Mouse (Mus musculus) gastrocnemius, postnatal 14 days (tissue): ENCODE data around the gene Gpatch1. TPM values are rescaled to one million over a fixed set of nuclear protein-coding genes. Genes with fewer than 3 reads are reported as not detected.
"Not testable (repeated sequence)": the region's sequence is repeated elsewhere in the genome, so short reads cannot be mapped to it uniquely, and the experiment has no call there.

Source experiments
- DNase-seq: peaks from one replicate; pipeline ENCODE4 v3.0.0; 2021; ENCODE audit warnings: mixed read lengths
- intact Hi-C: fragments of 180-260 bp; cut with DNase I; formaldehyde crosslinking; loops from one replicate; pipeline ENCODE4 v1.15.1; 2025; ENCODE audit warnings: low total_unique reads
- total RNA-seq, 2 experiments: library from RNA; stranded (reverse); gene quantifications; 2 replicates each; pipeline ENCODE4 v1.2.3; 2021

Gene Gpatch1
- total RNA-seq, 2 experiments from 2014 or later, result 4.3 to 5.3 TPM

DNA sequence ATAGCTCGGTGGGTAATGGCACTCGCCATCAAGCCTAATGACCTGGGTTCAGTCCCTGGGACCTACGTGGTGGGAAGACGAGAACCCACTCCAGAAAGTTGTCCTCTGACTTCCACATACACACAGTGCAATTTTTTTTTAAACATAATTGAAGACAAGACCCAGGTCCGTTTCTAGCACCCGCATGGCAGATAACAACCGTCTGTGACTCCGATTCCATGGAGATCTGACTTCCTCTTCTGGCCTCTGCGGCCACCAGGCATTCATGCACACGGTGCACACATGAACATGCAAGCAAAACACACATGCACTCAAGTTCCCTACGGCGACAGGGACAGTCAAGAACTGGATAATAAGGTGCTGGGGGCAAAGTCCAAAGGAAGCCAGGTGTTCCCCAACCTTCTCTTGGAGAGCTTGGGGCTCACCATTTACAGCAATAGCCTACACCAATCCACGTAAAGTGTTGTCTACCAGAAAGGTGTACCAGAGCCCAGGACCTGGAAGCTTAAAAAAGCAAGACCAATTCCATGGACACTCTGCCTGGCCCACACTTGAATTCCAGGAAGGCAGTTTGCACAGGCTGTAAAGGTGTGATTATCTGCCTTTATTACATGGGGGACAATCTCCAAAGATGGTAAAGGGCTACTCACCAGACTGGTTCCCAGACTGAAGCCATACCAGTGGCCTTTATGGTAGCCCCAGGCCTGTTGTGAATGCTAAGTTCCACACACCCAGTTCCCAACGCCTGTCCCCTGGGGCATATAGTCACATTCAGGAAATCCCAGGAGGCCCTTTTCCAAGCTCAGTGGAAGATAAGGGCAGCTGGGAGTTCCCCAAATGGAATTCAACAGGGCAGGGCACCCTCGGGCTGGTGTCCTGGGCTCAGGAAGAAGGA, 54.4 kb downstream of the Gpatch1 start:
- no peak for DNase-seq
- intact Hi-C loops, result loop anchor here (5.0 to 10.0 kb wide), 2 partner anchors 87 to 239 kb away; no protein-coding TSS in a partner anchor

DNA sequence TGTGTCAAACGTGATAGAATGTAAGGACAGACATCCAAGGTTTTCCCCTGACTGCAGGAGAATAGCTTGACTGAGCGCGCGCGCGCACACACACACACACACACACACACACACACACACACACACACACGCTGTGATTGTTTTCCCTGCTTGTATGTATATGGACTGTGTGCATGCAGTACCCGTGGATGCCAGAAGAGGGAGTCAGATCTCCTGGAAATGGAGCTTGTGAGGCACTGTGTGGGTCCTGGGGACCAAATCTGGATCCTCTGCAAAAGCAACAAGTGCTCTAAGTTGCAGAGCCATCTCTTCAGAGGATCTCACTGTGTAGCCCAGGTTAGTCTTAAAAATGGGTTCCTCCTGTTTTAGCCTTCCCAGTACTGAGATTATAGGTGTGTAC, 58.9 kb downstream of the Gpatch1 start:
- no peak for DNase-seq
- intact Hi-C loops, result no loop called here

DNA sequence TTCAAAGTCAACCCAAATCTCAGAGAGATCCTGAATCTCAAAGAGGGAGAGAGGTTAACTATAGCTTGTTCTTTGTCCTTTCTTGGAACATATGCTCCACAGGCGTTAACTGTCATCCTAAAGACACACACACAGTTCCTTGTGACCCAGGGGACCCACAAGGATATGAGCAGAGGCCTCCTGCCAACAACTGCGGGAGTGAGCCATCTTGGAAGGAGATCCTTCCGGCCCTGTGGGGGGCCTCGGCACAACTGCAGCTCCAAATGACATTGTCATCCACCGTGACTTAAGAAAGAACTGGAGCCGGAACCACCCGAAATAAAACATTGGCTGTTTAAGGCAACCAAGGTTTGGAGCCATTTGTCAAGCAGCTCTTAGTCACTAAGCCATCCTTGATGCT, 59.9 kb downstream of the Gpatch1 start:
- intact Hi-C loops, result no loop called here
- no peak for DNase-seq

DNA sequence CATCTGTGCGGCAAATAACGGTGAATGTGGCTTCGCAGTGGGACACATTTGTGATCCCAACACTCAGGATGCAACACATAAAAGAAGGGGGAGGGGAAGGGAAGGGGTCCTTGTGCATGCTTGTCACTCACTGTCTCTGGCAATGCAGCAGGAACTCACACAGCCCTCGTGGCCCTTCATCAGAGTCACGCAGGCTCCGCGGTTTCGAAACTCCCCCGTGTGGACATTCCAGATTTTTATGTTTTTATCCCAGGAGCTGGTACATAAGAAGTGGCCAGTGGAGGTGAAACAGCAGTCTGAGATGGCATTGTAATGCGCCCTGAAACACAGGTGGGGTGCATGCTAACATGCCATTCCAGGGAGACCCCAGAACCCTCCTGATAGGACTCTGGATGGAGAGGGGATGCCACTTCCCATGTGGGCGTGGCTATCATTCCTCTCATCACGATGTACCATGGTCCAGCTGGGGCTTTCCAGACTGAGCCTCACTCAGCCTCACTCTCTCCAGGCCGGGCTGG, 66.1 kb downstream of the Gpatch1 start:
- intact Hi-C loops, result no loop called here
- no peak for DNase-seq

DNA sequence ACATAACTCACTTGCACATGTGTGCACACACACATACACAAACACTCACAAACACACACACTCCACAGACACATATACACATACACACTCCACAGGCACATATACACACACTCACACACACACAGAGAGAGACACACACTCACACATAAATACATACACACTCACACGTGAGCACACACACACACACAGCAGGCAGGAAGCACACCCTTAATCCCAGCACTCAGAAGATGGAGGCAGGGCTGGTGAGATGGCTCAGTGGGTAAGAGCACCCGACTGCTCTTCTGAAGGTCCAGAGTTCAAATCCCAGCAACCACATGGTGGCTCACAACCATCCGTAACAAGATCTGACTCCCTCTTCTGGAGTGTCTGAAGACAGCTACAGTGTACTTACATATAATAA, 80.3 kb downstream of the Gpatch1 start:
- intact Hi-C loops, DNase-seq: not testable (repeated sequence)

DNA sequence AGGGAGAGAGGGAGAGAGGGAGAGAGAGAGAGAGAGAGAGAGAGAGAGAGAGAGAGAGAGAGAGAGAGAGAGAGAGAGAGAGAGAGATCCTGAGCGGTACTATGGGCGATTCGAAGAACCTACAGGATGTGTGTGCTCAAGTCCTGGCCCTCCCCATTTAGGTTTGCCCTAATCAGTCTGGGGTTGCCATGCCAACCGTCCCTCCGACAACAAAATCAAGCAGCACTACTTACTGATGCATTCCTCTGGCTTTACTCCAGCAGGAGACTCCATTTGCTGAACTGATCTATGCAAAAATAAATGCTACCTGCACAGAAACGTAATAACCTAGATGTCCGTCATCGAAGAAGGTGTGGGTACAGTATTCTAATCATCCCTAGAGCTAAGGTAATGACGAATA, 82.9 kb downstream of the Gpatch1 start:
- intact Hi-C loops, result no loop called here
- DNase-seq, result peak; percentile 40

DNA sequence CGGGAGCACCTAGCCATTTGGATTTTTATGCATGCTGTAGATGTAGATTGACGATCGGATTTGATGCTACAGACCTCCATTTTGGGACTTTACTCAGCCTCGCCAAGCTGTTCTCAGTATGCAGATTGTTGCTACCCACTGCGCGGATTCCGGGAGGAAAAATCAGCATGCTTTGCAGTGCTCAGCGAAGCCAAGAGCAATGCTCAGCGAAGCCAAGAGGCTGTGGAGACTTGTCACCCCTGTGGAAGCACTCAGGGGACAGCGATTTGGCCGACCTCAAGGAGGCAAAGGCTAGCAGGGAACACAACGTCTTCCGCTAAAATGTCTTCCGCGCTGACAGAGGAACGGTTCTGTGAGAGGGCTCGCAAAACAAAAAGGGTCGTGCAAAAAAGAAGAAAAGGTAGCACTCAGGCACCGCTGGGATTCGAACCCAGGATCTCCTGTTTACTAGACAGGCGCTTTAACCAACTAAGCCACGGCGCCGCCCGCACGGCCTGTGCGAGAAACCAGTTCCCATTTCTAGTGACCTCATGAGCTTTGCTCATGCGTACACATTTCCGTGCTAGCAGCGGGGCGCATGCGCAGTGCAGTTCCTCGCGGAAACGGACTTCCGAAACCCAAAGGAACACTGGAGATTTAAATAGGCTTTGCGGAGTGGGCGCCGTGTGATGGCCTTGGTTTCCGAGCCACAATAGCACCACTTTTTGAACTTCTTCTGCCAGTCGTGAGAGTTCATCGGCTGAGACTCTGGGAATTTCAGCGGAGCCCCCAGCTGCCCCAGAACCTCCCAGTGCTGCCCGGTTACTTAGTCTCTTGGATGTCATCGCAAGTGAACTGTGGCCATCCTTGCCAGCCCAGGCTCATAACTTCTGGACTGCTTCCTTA, 83.6 kb downstream of the Gpatch1 start:
- intact Hi-C loops, result no loop called here
- peak; percentile 96 for DNase-seq

DNA sequence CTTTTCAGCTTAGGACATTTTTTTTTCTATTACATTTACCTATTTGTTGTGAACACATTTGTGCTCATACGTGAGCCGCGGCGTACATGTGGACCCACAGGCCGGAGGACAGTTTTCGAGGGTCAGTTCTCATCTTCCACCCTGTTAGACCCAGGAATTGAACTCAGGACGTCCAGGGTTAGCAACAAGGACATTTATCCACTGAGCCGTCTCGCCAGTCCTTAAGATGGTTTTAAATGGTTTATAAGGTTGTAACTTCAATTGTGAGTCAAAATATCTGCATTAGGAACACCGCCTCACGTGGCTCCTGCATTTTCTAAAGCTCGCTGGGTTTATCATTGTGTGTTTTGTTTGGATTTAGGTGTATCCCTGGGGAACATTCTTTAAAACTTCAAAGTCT, 84.4 kb downstream of the Gpatch1 start:
- DNase-seq, result no peak
- intact Hi-C loops, result no loop called here

DNA sequence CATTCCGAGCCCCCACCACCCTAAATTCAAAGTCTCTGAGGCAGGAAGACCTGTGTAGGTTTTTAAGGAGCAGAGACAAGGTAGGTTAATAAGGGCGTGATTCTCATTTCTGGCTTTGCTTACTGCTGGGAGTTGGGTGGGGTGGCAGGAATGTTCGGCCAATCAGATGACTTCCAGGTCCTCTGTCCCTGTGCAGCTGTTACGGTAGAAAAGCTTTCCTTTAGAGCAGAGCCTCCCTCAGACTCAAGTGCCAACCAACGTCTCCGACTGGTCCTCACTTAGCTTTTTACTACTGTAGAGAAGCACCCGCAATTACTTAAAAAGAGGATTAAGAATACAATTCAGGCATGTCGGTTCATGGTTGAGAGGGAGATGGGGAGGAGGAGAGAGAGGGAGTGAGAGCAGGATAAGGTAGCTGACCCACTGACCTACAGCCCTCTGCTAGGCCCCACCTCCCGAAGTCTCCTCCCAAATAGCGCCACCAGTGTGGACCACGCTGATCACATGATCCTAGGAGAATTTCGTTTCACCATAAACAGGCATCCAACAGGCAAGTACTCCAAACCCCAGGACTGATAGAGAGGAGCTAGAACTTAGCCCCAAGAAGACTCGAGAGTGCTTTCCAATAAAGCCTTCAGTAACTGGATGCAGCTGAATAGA, 85.3 kb downstream of the Gpatch1 start:
- no peak for DNase-seq
- intact Hi-C loops, result no loop called here

DNA sequence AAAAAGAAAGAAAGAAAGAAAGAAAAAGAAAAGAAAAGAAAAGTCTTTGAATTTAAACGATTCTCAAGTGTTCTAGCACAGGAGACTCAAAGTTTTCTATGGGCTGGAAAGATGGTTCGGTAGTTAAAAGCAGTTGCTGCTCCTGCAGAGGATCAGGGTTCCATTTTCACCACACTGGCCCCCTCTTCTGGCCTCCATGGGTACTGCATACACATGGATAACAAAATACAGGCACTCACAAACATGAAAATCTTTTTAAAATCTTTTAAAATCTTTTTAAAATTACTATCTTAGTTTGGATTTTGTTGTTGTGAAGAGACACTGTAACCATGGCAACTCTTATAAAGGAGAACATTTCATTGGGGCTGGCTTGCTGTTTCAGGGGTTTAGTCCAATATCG, 87.9 kb downstream of the Gpatch1 start:
- no peak for DNase-seq
- intact Hi-C loops, result no loop called here

Other genes starting within 250 kb of the Gpatch1 start
- 1 to 10 TPM; 3.9 to 4.1 TPM for gene Cebpa, start 199.1 kb downstream of the Gpatch1 start, total RNA-seq
- 1 to 10 TPM in 1 of 2 experiments, under 1 TPM in 1; 0.84 to 1.3 TPM for gene Slc7a10, start 132.1 kb downstream of the Gpatch1 start, total RNA-seq
- gene Lrp3, start 102.9 kb downstream of the Gpatch1 start, total RNA-seq, result 1 to 10 TPM; 9.1 to 9.8 TPM
- gene Rhpn2, start 15.7 kb upstream of the Gpatch1 start, total RNA-seq, result 1 to 10 TPM in 1 of 2 experiments, under 1 TPM in 1; 0.78 to 1.1 TPM
- gene Faap24, start 78.4 kb upstream of the Gpatch1 start, total RNA-seq, result 1 to 10 TPM; 1.3 to 1.5 TPM
- 1 to 10 TPM; 5.7 to 5.9 TPM for gene Cep89, start 78.6 kb upstream of the Gpatch1 start, total RNA-seq
- not detected for gene Slc7a9, start 130.4 kb upstream of the Gpatch1 start, total RNA-seq
- not detected for gene Tdrd12, start 219.3 kb upstream of the Gpatch1 start, total RNA-seq
- gene Nudt19, start 237.9 kb upstream of the Gpatch1 start, total RNA-seq, result 10 to 100 TPM; 36.1 to 39.0 TPM